Mouse (Mus musculus) macrophage (primary cell): ENCODE results near the gene Pepd. TPM values are rescaled to one million over a fixed set of nuclear protein-coding genes. Genes with fewer than 3 reads are reported as not detected.

ENCODE experiments used
- H3K27ac ChIP-seq: fragments of 350-480 bp; formaldehyde crosslinking; 2 replicates; pipeline ENCODE4 v1.9.0; 2021
- H3K36me3 ChIP-seq: fragments of 350-480 bp; formaldehyde crosslinking; 2 replicates; pipeline ENCODE4 v1.9.0; 2021; ENCODE audit errors: inconsistent target
- H3K4me3 ChIP-seq: fragments of 350-480 bp; formaldehyde crosslinking; 2 replicates; pipeline ENCODE4 v1.9.0; 2021; ENCODE audit errors: inconsistent target
- H3K79me2 ChIP-seq: fragments of 350-480 bp; formaldehyde crosslinking; 2 replicates; pipeline ENCODE4 v1.9.0; 2021; ENCODE audit errors: inconsistent target
- WGBS: methylation state at CpG from one replicate; pipeline ENCODE4 v1.1.7; 2026; ENCODE audit warnings: inconsistent platforms; ENCODE audit not compliant: missing documents; 5-methylcytosine and 5-hydroxymethylcytosine counted together
- polyA plus RNA-seq: library from polyadenylated mRNA; stranded (reverse); fragments of 250-400 nt; gene quantifications from 3 replicates; pipeline ENCODE4 v1.2.4, GENCODE M21; 2018; ENCODE audit warnings: inconsistent platforms

The Pepd gene
- polyA plus RNA-seq, 1 experiment from 2014 or later: 61.8 TPM

GRCm38 (mm10) chr7:35036266-35036731 lies 124.1 kb downstream of the Pepd start:
- 93% methylated on average over 5 of the region's 5 CpGs for WGBS
- Histone ChIP-seq H3K36me3 (peaks cover 37% of the 10 kb centered on the region), H3K27ac (no peak overlapping the region)

GRCm38 (mm10) chr7:35037408-35037807 lies 125.2 kb downstream of the Pepd start:
- WGBS: 67% methylated on average over 6 of the region's 6 CpGs
- no peak overlapping the region for H3K27ac ChIP-seq
- H3K36me3 ChIP-seq: peaks cover 26% of the 10 kb centered on the region
- no peak overlapping the region for H3K4me3 ChIP-seq
- no peaks in the 10 kb centered on the region; the same call in 1 of the 2 replicates for H3K79me2 ChIP-seq

More at GRCm38 (mm10) chr7:35036266-35036731, 124.1 kb downstream of the Pepd start:
- Histone ChIP-seq H3K4me3 (no peak overlapping the region), H3K79me2 (no peaks in the 10 kb centered on the region; the same call in 1 of the 2 replicates)

- WGBS: 93% methylated on average over 8 of the region's 9 CpGs
- Histone ChIP-seq H3K4me3 (no peak overlapping the region), H3K27ac (no peak overlapping the region), H3K79me2 (peaks cover 28% of the 10 kb centered on the region; the same call in 1 of the 2 replicates), H3K36me3 (peaks cover 29% of the 10 kb centered on the region)
Measured at GRCm38 (mm10) chr7:35040176-35040972, 128.2 kb downstream of the Pepd start.

GRCm38 (mm10) chr7:35041286-35042208 lies 129.4 kb downstream of the Pepd start:
- Histone ChIP-seq H3K4me3 (no peak overlapping the region), H3K36me3 (peaks cover 34% of the 10 kb centered on the region), H3K27ac (no peak overlapping the region), H3K79me2 (peaks cover 40% of the 10 kb centered on the region)
- 43% methylated on average over 2 of the region's 2 CpGs for WGBS

- Histone ChIP-seq H3K4me3 (no peak overlapping the region), H3K79me2 (peaks cover 46% of the 10 kb centered on the region), H3K36me3 (peaks cover 34% of the 10 kb centered on the region), H3K27ac (no peak overlapping the region)
Measured at GRCm38 (mm10) chr7:35042209-35042554, 130.0 kb downstream of the Pepd start.

GRCm38 (mm10) chr7:35042759-35043217 lies 130.6 kb downstream of the Pepd start:
- Histone ChIP-seq H3K4me3 (no peak overlapping the region), H3K36me3 (peaks cover 34% of the 10 kb centered on the region), H3K79me2 (peaks cover 52% of the 10 kb centered on the region), H3K27ac (no peak overlapping the region)
- 95% methylated on average over 5 of the region's 5 CpGs for WGBS

- 95% methylated on average over 10 of the region's 10 CpGs for WGBS
- H3K4me3 ChIP-seq: no peak overlapping the region
- H3K27ac ChIP-seq: no peak overlapping the region
- H3K36me3 ChIP-seq: peaks cover 34% of the 10 kb centered on the region
- peaks cover 58% of the 10 kb centered on the region for H3K79me2 ChIP-seq
Measured at GRCm38 (mm10) chr7:35043266-35043817, 131.2 kb downstream of the Pepd start.

- Histone ChIP-seq H3K79me2 (peaks cover 71% of the 10 kb centered on the region), H3K27ac (no peak overlapping the region), H3K4me3 (no peak overlapping the region), H3K36me3 (peaks cover 45% of the 10 kb centered on the region)
- 100% methylated on average over 2 of the region's 2 CpGs for WGBS
Measured at GRCm38 (mm10) chr7:35044719-35045118, 132.5 kb downstream of the Pepd start.

GRCm38 (mm10) chr7:35046091-35046490 lies 133.9 kb downstream of the Pepd start:
- 100% methylated on average over 4 of the region's 4 CpGs for WGBS
- no peak overlapping the region for H3K4me3 ChIP-seq
- H3K36me3 ChIP-seq: peaks cover 51% of the 10 kb centered on the region
- H3K79me2 ChIP-seq: peaks cover 85% of the 10 kb centered on the region
- H3K27ac ChIP-seq: no peak overlapping the region

GRCm38 (mm10) chr7:35050540-35050939 lies 138.4 kb downstream of the Pepd start:
- Histone ChIP-seq H3K27ac (no peak overlapping the region), H3K36me3 (peaks cover 29% of the 10 kb centered on the region)
- 98% methylated on average over 12 of the region's 12 CpGs for WGBS

GRCm38 (mm10) chr7:35053161-35053560 lies 141.0 kb downstream of the Pepd start:
- WGBS: 87% methylated on average over 3 of the region's 3 CpGs
- Histone ChIP-seq H3K4me3 (no peak overlapping the region), H3K27ac (no peak overlapping the region), H3K79me2 (peaks cover 78% of the 10 kb centered on the region), H3K36me3 (peaks cover 24% of the 10 kb centered on the region)

More at GRCm38 (mm10) chr7:35050540-35050939, 138.4 kb downstream of the Pepd start:
- H3K4me3 ChIP-seq: no peak overlapping the region
- peaks cover 100% of the 10 kb centered on the region for H3K79me2 ChIP-seq

GRCm38 (mm10) chr7:35054286-35054685 lies 142.1 kb downstream of the Pepd start:
- peaks cover 17% of the 10 kb centered on the region for H3K36me3 ChIP-seq
- WGBS: 88% methylated on average over 1 of the region's 1 CpGs
- peaks cover 66% of the 10 kb centered on the region for H3K79me2 ChIP-seq
- no peak overlapping the region for H3K4me3 ChIP-seq
- no peak overlapping the region for H3K27ac ChIP-seq

- Histone ChIP-seq H3K36me3 (peaks cover 9% of the 10 kb centered on the region; the same call in 1 of the 2 replicates), H3K79me2 (peaks cover 58% of the 10 kb centered on the region), H3K27ac (peak overlapping the region; percentile 79), H3K4me3 (peak overlapping the region; percentile 84)
- 88% methylated on average over 2 of the region's 2 CpGs for WGBS
Measured at GRCm38 (mm10) chr7:35054977-35055618, 142.9 kb downstream of the Pepd start.
